Mouse (Mus musculus) forebrain, embryonic 16.5 days (tissue): ENCODE measurements around the gene Vav3. TPM values are rescaled to one million over a fixed set of nuclear protein-coding genes. Genes with fewer than 3 reads are reported as not detected.
A peak's percentile ranks its signal among the peaks of the same experiment; 100 is the strongest.

ENCODE experiments used
- ATAC-seq: fragments of 200-750 bp; cut with Nextera tagmentation; 2 replicates; pipeline ENCODE4 v1.8.0; 2017; ENCODE audit warnings: mild to moderate bottlenecking, moderate library complexity
- H3K27ac ChIP-seq: fragments of 300-500 bp; sonication (generic); 2 replicates; pipeline ENCODE4 v1.5.1; 2014; ENCODE audit warnings: low read length, control low read depth
- H3K27me3 ChIP-seq: fragments of 300-500 bp; sonication (generic); replicated peaks from 2 replicates; pipeline ENCODE4 v1.6.1; 2014; ENCODE audit warnings: low read length; ENCODE audit not compliant: control insufficient read depth, insufficient read depth
- H3K36me3 ChIP-seq: fragments of 300-500 bp; sonication (generic); 2 replicates; pipeline ENCODE4 v1.6.1; 2014; ENCODE audit not compliant: control insufficient read depth, insufficient read depth
- H3K4me1 ChIP-seq: fragments of 300-500 bp; sonication (generic); replicated peaks from 2 replicates; pipeline ENCODE4 v1.6.1; 2014; ENCODE audit warnings: low read length; ENCODE audit not compliant: control insufficient read depth, insufficient read depth
- H3K4me2 ChIP-seq: fragments of 300-500 bp; sonication (generic); 2 replicates; pipeline ENCODE4 v1.6.1; 2014; ENCODE audit warnings: mild to moderate bottlenecking, low read length, control low read depth
- H3K4me3 ChIP-seq: fragments of 300-500 bp; sonication (generic); replicated peaks from 2 replicates; pipeline ENCODE4 v1.5.1; 2014; ENCODE audit warnings: mild to moderate bottlenecking, low read length, control low read depth
- H3K9ac ChIP-seq: fragments of 300-500 bp; sonication (generic); replicated peaks from 2 replicates; pipeline ENCODE4 v1.6.1; 2014; ENCODE audit warnings: low read depth, low read length, control low read depth
- H3K9me3 ChIP-seq: fragments of 300-500 bp; sonication (generic); 2 replicates; pipeline ENCODE4 v1.6.1; 2016; ENCODE audit warnings: low read length; ENCODE audit not compliant: control insufficient read depth
- WGBS: fragments of 180-500 bp; shearing (Covaris S2); extraction: QIAGEN DNeasy Blood & Tissue Kit; methylation state at CpG from one replicate; pipeline ENCODE4 v1.1.7; 2014; 5-methylcytosine and 5-hydroxymethylcytosine counted together
- polyA plus RNA-seq: library from polyadenylated mRNA; unstranded; fragments of >200 nt; fragmentation: Nextera tagmentation; extraction: Ambion mirVana; gene quantifications from 2 replicates; pipeline ENCODE4 v1.2.1, GENCODE M21; 2015

Gene Vav3
- polyA plus RNA-seq, 1 experiment from 2014 or later, result 7.9 TPM

- H3K27me3 ChIP-seq, result no peaks in the 10 kb centered on the region
- H3K4me1 ChIP-seq, result peaks cover 3% of the 10 kb centered on the region
- H3K4me3 ChIP-seq, result no peak overlapping the region
- H3K4me2 ChIP-seq, result no peak overlapping the region
- no peak overlapping the region for H3K9ac ChIP-seq
- H3K9me3 ChIP-seq, result no peaks in the 10 kb centered on the region
- H3K27ac ChIP-seq, result no peak overlapping the region
- whole genome bisulfite sequencing, result 49% methylated on average over 5 of the region's 5 CpGs
- peak; percentile 37; the same call in 1 of the 2 replicates for ATAC-seq
- H3K36me3 ChIP-seq, result no peaks in the 10 kb centered on the region
Observed at GRCm38 (mm10) chr3:109683608-109684295, 343.3 kb downstream of the Vav3 start.

- no peak overlapping the region for H3K4me3 ChIP-seq
- ATAC-seq, result no peak
- WGBS, result 20% methylated on average over 2 of the region's 2 CpGs
- H3K9ac ChIP-seq, result no peak overlapping the region
- H3K27ac ChIP-seq, result no peak overlapping the region
- H3K36me3 ChIP-seq, result no peaks in the 10 kb centered on the region
- H3K27me3 ChIP-seq, result no peaks in the 10 kb centered on the region
- no peaks in the 10 kb centered on the region for H3K9me3 ChIP-seq
- H3K4me1 ChIP-seq, result no peaks in the 10 kb centered on the region
- no peak overlapping the region for H3K4me2 ChIP-seq
Observed at GRCm38 (mm10) chr3:109690566-109690965, 350.1 kb downstream of the Vav3 start.

- no peaks in the 10 kb centered on the region for H3K9me3 ChIP-seq
- no peak overlapping the region for H3K4me2 ChIP-seq
- no peak overlapping the region for H3K27ac ChIP-seq
- WGBS, result 87% methylated on average over 3 of the region's 3 CpGs
- ATAC-seq, result no peak
- H3K9ac ChIP-seq, result no peak overlapping the region
- no peak overlapping the region for H3K4me3 ChIP-seq
- H3K36me3 ChIP-seq, result no peaks in the 10 kb centered on the region
- H3K27me3 ChIP-seq, result no peaks in the 10 kb centered on the region
- no peaks in the 10 kb centered on the region for H3K4me1 ChIP-seq
Observed at GRCm38 (mm10) chr3:109692613-109693012, 352.2 kb downstream of the Vav3 start.

GRCm38 (mm10) chr3:109701301-109701700, 360.8 kb downstream of the Vav3 start:
- H3K27me3 ChIP-seq, result no peaks in the 10 kb centered on the region
- no peak overlapping the region for H3K9ac ChIP-seq
- no peaks in the 10 kb centered on the region for H3K4me1 ChIP-seq
- no peak overlapping the region for H3K4me2 ChIP-seq
- no peaks in the 10 kb centered on the region for H3K36me3 ChIP-seq
- no peak overlapping the region for H3K4me3 ChIP-seq
- WGBS, result 85% methylated on average over 1 of the region's 1 CpGs
- ATAC-seq, result no peak
- H3K9me3 ChIP-seq, result no peaks in the 10 kb centered on the region
- H3K27ac ChIP-seq, result no peak overlapping the region

- no peaks in the 10 kb centered on the region for H3K9me3 ChIP-seq
- H3K36me3 ChIP-seq, result no peaks in the 10 kb centered on the region
- H3K4me2 ChIP-seq, result no peak overlapping the region
- no peaks in the 10 kb centered on the region for H3K4me1 ChIP-seq
- WGBS, result 49% methylated on average over 2 of the region's 2 CpGs
- H3K4me3 ChIP-seq, result no peak overlapping the region
- peak; percentile 92 for ATAC-seq
- no peaks in the 10 kb centered on the region for H3K27me3 ChIP-seq
- no peak overlapping the region for H3K9ac ChIP-seq
- H3K27ac ChIP-seq, result no peak overlapping the region
Observed at GRCm38 (mm10) chr3:109707786-109708460, 367.5 kb downstream of the Vav3 start.

- Histone ChIP-seq H3K27ac (no peak overlapping the region), H3K4me1 (no peaks in the 10 kb centered on the region), H3K4me2 (no peak overlapping the region), H3K27me3 (no peaks in the 10 kb centered on the region), H3K4me3 (no peak overlapping the region), H3K9me3 (no peaks in the 10 kb centered on the region), H3K36me3 (no peaks in the 10 kb centered on the region), H3K9ac (no peak overlapping the region)
- ATAC-seq, result no peak
- WGBS, result 91% methylated on average over 7 of the region's 7 CpGs
Observed at GRCm38 (mm10) chr3:109711751-109712150, 371.3 kb downstream of the Vav3 start.

- H3K27me3 ChIP-seq, result no peaks in the 10 kb centered on the region
- H3K9ac ChIP-seq, result no peak overlapping the region
- H3K27ac ChIP-seq, result no peak overlapping the region
- no peak overlapping the region for H3K4me3 ChIP-seq
- H3K4me1 ChIP-seq, result no peaks in the 10 kb centered on the region
- H3K9me3 ChIP-seq, result no peaks in the 10 kb centered on the region
- no peak overlapping the region for H3K4me2 ChIP-seq
- no peak for ATAC-seq
- H3K36me3 ChIP-seq, result no peaks in the 10 kb centered on the region
Observed at GRCm38 (mm10) chr3:109714476-109714875, 374.0 kb downstream of the Vav3 start.

GRCm38 (mm10) chr3:109721753-109722152, 381.3 kb downstream of the Vav3 start:
- ATAC-seq, result no peak
- WGBS, result 95% methylated on average over 3 of the region's 3 CpGs
- no peak overlapping the region for H3K4me2 ChIP-seq

GRCm38 (mm10) chr3:109726776-109727175, 386.3 kb downstream of the Vav3 start:
- no peaks in the 10 kb centered on the region for H3K36me3 ChIP-seq
- peaks cover 11% of the 10 kb centered on the region for H3K4me1 ChIP-seq
- no peak overlapping the region for H3K4me2 ChIP-seq
- H3K27ac ChIP-seq, result no peak overlapping the region
- H3K9ac ChIP-seq, result no peak overlapping the region
- no peaks in the 10 kb centered on the region for H3K27me3 ChIP-seq
- no peak overlapping the region for H3K4me3 ChIP-seq
- no peaks in the 10 kb centered on the region for H3K9me3 ChIP-seq
- ATAC-seq, result no peak
- WGBS, result 77% methylated on average over 1 of the region's 1 CpGs

More at GRCm38 (mm10) chr3:109721753-109722152, 381.3 kb downstream of the Vav3 start:
- H3K9ac ChIP-seq, result no peak overlapping the region
- no peak overlapping the region for H3K27ac ChIP-seq
- no peak overlapping the region for H3K4me3 ChIP-seq
- no peaks in the 10 kb centered on the region for H3K4me1 ChIP-seq
- no peaks in the 10 kb centered on the region for H3K9me3 ChIP-seq
- H3K27me3 ChIP-seq, result no peaks in the 10 kb centered on the region
- no peaks in the 10 kb centered on the region for H3K36me3 ChIP-seq
